ENCODE assay signal across 11 mouse cellular contexts in genomic region chr5:114573920-114574628, GRCm38 (mm10). TPM values are rescaled to one million over a fixed set of nuclear protein-coding genes. Genes with fewer than 3 reads are reported as not detected.
DNase-seq lines count a peak whose midpoint lies in the region; ATAC-seq and TF ChIP-seq lines count a peak whose summit lies in the region.
"Had no signal": no experiment of that assay in that cellular context is flagged by ENCODE, and none has a peak within 500 bp of the region (broad histone marks: within the 10 kb centered on the region; RNA-seq: fewer than 3 reads in every experiment).

No protein-coding gene starts in this region.

- H3K27me3 ChIP-seq in heart, embryonic 13.5 days (replicated peaks): peaks cover 50% of the 10 kb centered on the region
- H3K27me3 ChIP-seq in heart, embryonic 11.5 days (ENCODE audit: control insufficient read depth, insufficient read depth, low read length): peaks cover 42% of the 10 kb centered on the region
- H3K27me3 ChIP-seq in liver, postnatal 0 days (ENCODE audit: insufficient read depth, low read length): peaks cover 19% of the 10 kb centered on the region
- no peaks in the 10 kb centered on the region for H3K27me3 ChIP-seq in neural tube, embryonic 12.5 days (replicated peaks)
- no peaks in the 10 kb centered on the region for H3K27me3 ChIP-seq in thymus, adult 2 months (ENCODE audit: control insufficient read depth, insufficient read depth, low read length)

- H3K4me3 ChIP-seq in heart, embryonic 13.5 days: no peak overlapping the region
- H3K4me3 ChIP-seq in heart, embryonic 11.5 days (ENCODE audit: low read depth, low read length): no peak overlapping the region
- H3K4me3 ChIP-seq in liver, postnatal 0 days (ENCODE audit: low read depth, low read length): no peak overlapping the region
- H3K4me3 ChIP-seq in neural tube, embryonic 12.5 days: no peak overlapping the region
- no peak overlapping the region for H3K4me3 ChIP-seq in thymus, adult 2 months (ENCODE audit: control insufficient read depth, insufficient read depth, low read length)
- H3K4me3 ChIP-seq: gastrocnemius, adult 2 months; megakaryocyte, embryonic 14.5 days had no signal

- intact Hi-C loops in left cerebral cortex, postnatal 36 days (cut with DNase I): no loop called here

- H3K36me3 ChIP-seq in heart, embryonic 13.5 days: no peaks in the 10 kb centered on the region
- H3K36me3 ChIP-seq in heart, embryonic 11.5 days (ENCODE audit: control insufficient read depth, insufficient read depth, low read length): no peaks in the 10 kb centered on the region
- no peaks in the 10 kb centered on the region for H3K36me3 ChIP-seq in liver, postnatal 0 days (replicated peaks; ENCODE audit: insufficient read depth, low read length)
- H3K36me3 ChIP-seq in neural tube, embryonic 12.5 days: no peaks in the 10 kb centered on the region
- no peaks in the 10 kb centered on the region for H3K36me3 ChIP-seq in thymus, adult 2 months (ENCODE audit: control insufficient read depth, insufficient read depth, low read length)

- no peak for TF ChIP-seq CTCF in liver, postnatal 0 days (IDR thresholded peaks at IDR 0.05; ENCODE audit: low read depth)
- no peak for TF ChIP-seq CTCF in thymus, adult 2 months (IDR thresholded peaks at IDR 0.05; ENCODE audit: borderline replicate concordance, control insufficient read depth, extremely low read depth, insufficient read depth, low read length, poor library complexity)

- H3K9me3 ChIP-seq in heart, embryonic 13.5 days: no peaks in the 10 kb centered on the region
- H3K9me3 ChIP-seq in heart, embryonic 11.5 days (replicated peaks; ENCODE audit: control insufficient read depth, low read length): no peaks in the 10 kb centered on the region
- no peaks in the 10 kb centered on the region for H3K9me3 ChIP-seq in liver, postnatal 0 days (ENCODE audit: low read length)
- H3K9me3 ChIP-seq in neural tube, embryonic 12.5 days: no peaks in the 10 kb centered on the region
- H3K9me3 ChIP-seq: megakaryocyte, embryonic 14.5 days had no signal

- H3K4me1 ChIP-seq in heart, embryonic 13.5 days: peaks cover 51% of the 10 kb centered on the region
- H3K4me1 ChIP-seq in heart, embryonic 11.5 days (ENCODE audit: control insufficient read depth, insufficient read depth, low read length): peaks cover 32% of the 10 kb centered on the region
- H3K4me1 ChIP-seq in liver, postnatal 0 days (ENCODE audit: insufficient read depth): peaks cover 38% of the 10 kb centered on the region
- H3K4me1 ChIP-seq in neural tube, embryonic 12.5 days: peaks cover 94% of the 10 kb centered on the region
- peaks cover 51% of the 10 kb centered on the region for H3K4me1 ChIP-seq in thymus, adult 2 months (replicated peaks; ENCODE audit: control insufficient read depth, insufficient read depth, low read length)

- H3K4me2 ChIP-seq in heart, embryonic 13.5 days: no peak overlapping the region
- H3K4me2 ChIP-seq in heart, embryonic 11.5 days: no peak overlapping the region
- H3K4me2 ChIP-seq in liver, postnatal 0 days (ENCODE audit: low read depth, low read length): peak overlapping the region; percentile 26; the same call in 1 of the 2 replicates
- H3K4me2 ChIP-seq in neural tube, embryonic 12.5 days (replicated peaks): peak overlapping the region; percentile 89

- H3K27ac ChIP-seq in heart, embryonic 13.5 days (replicated peaks): no peak overlapping the region; the same call in 1 of the 2 replicates
- H3K27ac ChIP-seq in heart, embryonic 11.5 days (ENCODE audit: low read depth, low read length): no peak overlapping the region
- no peak overlapping the region for H3K27ac ChIP-seq in liver, postnatal 0 days (ENCODE audit: low read depth)
- H3K27ac ChIP-seq in neural tube, embryonic 12.5 days: peak overlapping the region; percentile 16; the same call in 1 of the 2 replicates
- H3K27ac ChIP-seq in thymus, adult 2 months (ENCODE audit: control insufficient read depth, insufficient read depth, low read length): no peak overlapping the region
- H3K27ac ChIP-seq: gastrocnemius, adult 2 months had no signal

- ATAC-seq in heart, embryonic 13.5 days (ENCODE audit: extremely low read depth, insufficient number of reproducible peaks, low FRiP score, low TSS enrichment): no peak
- no peak for ATAC-seq in heart, embryonic 11.5 days (replicated peaks; ENCODE audit: insufficient number of reproducible peaks, low FRiP score, low TSS enrichment)
- no peak for ATAC-seq in liver, postnatal 0 days
- no peak for ATAC-seq in neural tube, embryonic 12.5 days (ENCODE audit: low FRiP score, low read depth)

- TF ChIP-seq EP300 in liver, postnatal 0 days (IDR thresholded peaks at IDR 0.05; ENCODE audit: low read depth): no peak

- WGBS in heart, embryonic 13.5 days: 50% methylated on average over 12 of the region's 12 CpGs
- WGBS in heart, embryonic 11.5 days (ENCODE audit: insufficient replicate concordance): 64% methylated on average over 12 of the region's 12 CpGs
- WGBS in liver, postnatal 0 days (ENCODE audit: insufficient replicate concordance): 58% methylated on average over 12 of the region's 12 CpGs
- 57% methylated on average over 12 of the region's 12 CpGs for WGBS in neural tube, embryonic 12.5 days
- WGBS in thymus, adult 2 months: 89% methylated on average over 12 of the region's 12 CpGs

- no peak for TF ChIP-seq POLR2A in thymus, adult 2 months (IDR thresholded peaks at IDR 0.05; ENCODE audit: control insufficient read depth, extremely low read depth, insufficient read depth, low read length, poor library complexity)

- H3K9ac ChIP-seq in heart, embryonic 13.5 days: peak overlapping the region; percentile 11; the same call in 1 of the 2 replicates
- H3K9ac ChIP-seq in heart, embryonic 11.5 days (ENCODE audit: low read depth, low read length): no peak overlapping the region
- no peak overlapping the region for H3K9ac ChIP-seq in liver, postnatal 0 days (replicated peaks)
- no peak overlapping the region for H3K9ac ChIP-seq in neural tube, embryonic 12.5 days

- DNase-seq in ovary, adult 18-20 months (ENCODE audit: low spot score): peak; percentile 70
- no peak for DNase-seq in ovary, postnatal 36 days (ENCODE audit: low spot score)
- DNase-seq in liver, postnatal 0 days: no peak
- DNase-seq in left cerebral cortex, postnatal 36 days (ENCODE audit: low spot score in 2 of 2): no peak
- no peak for DNase-seq in thymus, adult 2 months
- DNase-seq: gastrocnemius, adult 2 months; right cerebral cortex, adult 18-20 months had no signal

RNA-seq across cellular contexts. Expression of gene Fam222a, which starts 6.3 kb away (rescaled TPM):
- polyA plus RNA-seq in heart, embryonic 13.5 days (2015; fragmentation: Nextera tagmentation; extraction: Ambion mirVana): 0.59 and 0.79 TPM in 2 replicates
- 0.55 and 0.79 TPM in 2 replicates for polyA plus RNA-seq in heart, embryonic 11.5 days (2014; fragmentation: Nextera tagmentation; extraction: Ambion mirVana)
- polyA plus RNA-seq in liver, postnatal 0 days (2015; fragmentation: Nextera tagmentation; extraction: Ambion mirVana): 0.80 and 1.8 TPM in 2 replicates
- 7.2 and 8.0 TPM in 2 replicates for polyA plus RNA-seq in neural tube, embryonic 12.5 days (2016; fragmentation: Nextera tagmentation; extraction: Ambion mirVana)
- 10 to 100 TPM in 1 of 2 experiments, 1 to 10 TPM in 1; 10.0 to 12.6 TPM for total RNA-seq in left cerebral cortex, postnatal 36 days (2021)
- 15.3 and 18.4 TPM in 2 replicates for polyA plus RNA-seq in thymus, adult 2 months (2012; rRNA removed)

Comparison
In these comparisons a context has a peak if more than half of its experiments do, and no peak if none do; other contexts are left out.
1. H3K4me2 ChIP-seq: peak in liver, postnatal 0 days (single experiment) and neural tube, embryonic 12.5 days (single experiment); none in heart, embryonic 13.5 days (single experiment) and heart, embryonic 11.5 days (single experiment).